Mouse (Mus musculus): ENCODE measurements at regions not wholly inside any gene's neighbourhood (a gene's known extent, or its start where the extent isn't known, plus 50 kb on each side); places are given as distances from the start of the nearest gene placed in this dataset.

GRCm38 (mm10) chr9:46751981-46752380, 246.6 kb upstream of the Gm4791 start:
- TF ChIP-seq MXI1 (IDR thresholded peaks at IDR 0.05; ENCODE audit: low read depth, low read length) (no peak), USF1 (IDR thresholded peaks at IDR 0.05; ENCODE audit: low read depth, low read length) (no peak), USF2 (IDR thresholded peaks at IDR 0.05; ENCODE audit: borderline replicate concordance in 1 of 2, insufficient read depth in 1 of 2, low read depth in 1 of 2, low read length in 2 of 2) (no peak), TCF12 (IDR thresholded peaks at IDR 0.05; ENCODE audit: low read depth, low read length) (no peak), CTCF (IDR thresholded peaks at IDR 0.05 in 2 of 3, conservative IDR thresholded peaks at IDR 0.05 in 1 of 3; ENCODE audit: control insufficient read depth in 1 of 3, insufficient read depth in 1 of 3, low read depth in 2 of 3, low read length in 3 of 3, poor library complexity in 1 of 3, severe bottlenecking in 1 of 3) (no peak), CHD1 (IDR thresholded peaks at IDR 0.05; ENCODE audit: low read depth, low read length) (no peak), GABPA (IDR thresholded peaks at IDR 0.05; ENCODE audit: low read depth, low read length) (no peak), MYC (IDR thresholded peaks at IDR 0.05; ENCODE audit: low read depth, low read length) (no peak), ZC3H11A (IDR thresholded peaks at IDR 0.05; ENCODE audit: low read depth, low read length) (no peak), MAZ (IDR thresholded peaks at IDR 0.05; ENCODE audit: low read depth, low read length) (no peak), TAL1 (IDR thresholded peaks at IDR 0.05; ENCODE audit: low read length) (no peak), CHD2 (IDR thresholded peaks at IDR 0.05; ENCODE audit: low read length) (no peak), POLR2A (IDR thresholded peaks at IDR 0.05; ENCODE audit: control insufficient read depth in 1 of 2, insufficient read depth in 1 of 2, low read depth in 1 of 2, low read length in 2 of 2, poor library complexity in 1 of 2) (no peak), ZNF384 (IDR thresholded peaks at IDR 0.05; ENCODE audit: low read depth, low read length) (no peak), MEF2A (IDR thresholded peaks at IDR 0.05; ENCODE audit: extremely low read depth, insufficient replicate concordance, low read depth, low read length, poor library complexity, severe bottlenecking) (no peak)
- no peaks in the 10 kb centered on the region for H3K27me3 ChIP-seq (ENCODE audit: control insufficient read depth in 1 of 2, insufficient read depth in 2 of 2, low read length in 2 of 2)
- no peak overlapping the region for H3K27ac ChIP-seq (ENCODE audit: control insufficient read depth, low read depth, low read length)
- H3K4me3 ChIP-seq (ENCODE audit: control insufficient read depth in 1 of 2, insufficient read depth in 1 of 2, low read depth in 2 of 2, low read length in 2 of 2): no peak overlapping the region
- H3K9me3 ChIP-seq (replicated peaks; ENCODE audit: insufficient read depth, low read length): no peaks in the 10 kb centered on the region
- DNase-seq (ENCODE audit: low read depth, low spot score): no peak
- H3K4me1 ChIP-seq (ENCODE audit: control insufficient read depth in 1 of 2, insufficient read depth in 2 of 2, low read length in 2 of 2): no peaks in the 10 kb centered on the region
- no peaks in the 10 kb centered on the region for H3K36me3 ChIP-seq (ENCODE audit: control insufficient read depth in 1 of 2, insufficient read depth in 2 of 2, low read length in 2 of 2)
- no peak overlapping the region for H3K9ac ChIP-seq (ENCODE audit: control insufficient read depth, low read depth, low read length, poor library complexity, severe bottlenecking)
- no peaks in the 10 kb centered on the region for H3K79me2 ChIP-seq (ENCODE audit: control insufficient read depth, insufficient read depth, low read length, poor library complexity)

GRCm38 (mm10) chr9:46749441-46749840, 249.1 kb upstream of the Gm4791 start:
- TF ChIP-seq TBP (IDR thresholded peaks at IDR 0.05; ENCODE audit: low read depth, low read length) (no peak), ZC3H11A (IDR thresholded peaks at IDR 0.05; ENCODE audit: low read depth, low read length) (no peak), MAFK (IDR thresholded peaks at IDR 0.05; ENCODE audit: borderline replicate concordance, low read depth, low read length) (no peak), ETS1 (IDR thresholded peaks at IDR 0.05; ENCODE audit: low read depth, low read length) (no peak), USF1 (IDR thresholded peaks at IDR 0.05; ENCODE audit: low read depth, low read length) (no peak), TCF12 (IDR thresholded peaks at IDR 0.05; ENCODE audit: low read depth, low read length) (no peak), POLR2A (IDR thresholded peaks at IDR 0.05; ENCODE audit: control insufficient read depth in 1 of 2, insufficient read depth in 1 of 2, low read depth in 1 of 2, low read length in 2 of 2, poor library complexity in 1 of 2) (no peak)
- Histone ChIP-seq H3K4me1 (ENCODE audit: control insufficient read depth in 1 of 2, insufficient read depth in 2 of 2, low read length in 2 of 2) (no peaks in the 10 kb centered on the region), H3K36me3 (ENCODE audit: control insufficient read depth in 1 of 2, insufficient read depth in 2 of 2, low read length in 2 of 2) (no peaks in the 10 kb centered on the region), H3K27ac (ENCODE audit: control insufficient read depth, low read depth, low read length) (no peak overlapping the region), H3K79me2 (ENCODE audit: control insufficient read depth, insufficient read depth, low read length, poor library complexity) (no peaks in the 10 kb centered on the region), H3K9me3 (replicated peaks; ENCODE audit: insufficient read depth, low read length) (no peaks in the 10 kb centered on the region), H3K27me3 (ENCODE audit: control insufficient read depth in 1 of 2, insufficient read depth in 2 of 2, low read length in 2 of 2) (no peaks in the 10 kb centered on the region), H3K9ac (ENCODE audit: control insufficient read depth, low read depth, low read length, poor library complexity, severe bottlenecking) (no peak overlapping the region), H3K4me3 (ENCODE audit: control insufficient read depth in 1 of 2, insufficient read depth in 1 of 2, low read depth in 2 of 2, low read length in 2 of 2) (no peak overlapping the region)
- DNase-seq (ENCODE audit: low read depth, low spot score): no peak

Measured in MEL (cell line).